Mouse (Mus musculus) v-Abl transformed pro-B cells (cell line): ENCODE results near the gene Dpp4.

ENCODE experiments used
- in situ Hi-C, 2 experiments: fragments of 400-800 bp; cut with MboI; formaldehyde crosslinking; loops; one replicate each; pipeline ENCODE4 v1.15.1; 2025; ENCODE audit not compliant: unreplicated experiment in 2 of 2

The Dpp4 gene

DNA sequence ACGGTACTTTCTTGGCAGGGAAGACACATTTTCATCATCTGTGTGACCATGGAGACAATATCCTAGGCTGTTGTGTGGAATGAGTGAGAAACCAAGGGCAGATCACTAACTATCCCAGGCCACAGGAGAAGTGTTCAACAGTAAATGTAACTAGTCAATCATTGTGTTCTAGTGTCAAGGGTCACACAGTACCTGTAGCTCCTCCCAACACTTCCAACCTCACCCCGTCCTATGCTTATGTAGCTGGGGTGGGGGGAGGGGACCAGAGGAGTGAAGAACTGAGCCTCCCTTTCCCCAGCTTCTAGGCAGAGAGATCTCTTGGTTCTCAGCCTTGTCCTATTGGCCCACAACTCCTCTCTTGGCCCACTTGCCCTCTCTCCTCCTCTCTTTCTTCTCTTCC is 42.0 kb downstream of the Dpp4 start:
- in situ Hi-C loops = loop anchor here in 1 of 2 experiments (25.0 kb wide), 1 partner anchor 92 kb away; no protein-coding TSS in a partner anchor

DNA sequence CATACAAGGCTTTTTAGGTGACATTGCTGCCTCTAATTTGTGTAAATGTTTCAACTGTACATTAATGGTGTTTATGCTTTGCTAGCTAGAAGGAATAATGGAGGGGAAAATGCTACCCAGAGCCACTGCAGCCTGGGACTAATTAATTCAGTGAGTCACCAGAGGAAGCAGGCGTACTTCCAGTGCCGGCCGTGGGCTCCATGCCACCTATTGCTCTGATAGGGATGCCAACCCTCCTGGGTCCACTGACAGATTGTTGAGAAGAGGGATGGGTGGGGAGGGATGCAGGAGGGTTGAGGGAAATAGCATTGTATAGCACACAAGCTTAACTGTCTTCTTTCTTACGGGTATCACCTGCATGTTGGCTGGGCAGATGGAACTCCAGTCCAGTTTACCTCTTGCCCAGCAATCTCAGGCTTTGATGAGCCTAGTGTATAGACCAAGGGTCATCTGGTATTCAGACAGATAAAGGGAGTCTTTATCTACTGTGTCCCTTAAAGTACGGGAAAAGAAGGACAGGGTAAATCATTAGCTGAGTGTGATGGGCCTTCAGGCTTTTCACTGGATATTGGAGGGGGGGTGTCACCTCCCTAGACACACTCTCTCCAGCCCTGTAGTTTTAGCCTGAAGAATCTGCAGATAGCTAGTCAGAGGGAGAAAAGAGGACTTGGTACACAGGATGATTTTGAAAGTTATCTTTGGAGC is 43.5 kb downstream of the Dpp4 start:
- in situ Hi-C loops = loop anchor here in 1 of 2 experiments (25.0 kb wide), 1 partner anchor 94 kb away; no protein-coding TSS in a partner anchor

DNA sequence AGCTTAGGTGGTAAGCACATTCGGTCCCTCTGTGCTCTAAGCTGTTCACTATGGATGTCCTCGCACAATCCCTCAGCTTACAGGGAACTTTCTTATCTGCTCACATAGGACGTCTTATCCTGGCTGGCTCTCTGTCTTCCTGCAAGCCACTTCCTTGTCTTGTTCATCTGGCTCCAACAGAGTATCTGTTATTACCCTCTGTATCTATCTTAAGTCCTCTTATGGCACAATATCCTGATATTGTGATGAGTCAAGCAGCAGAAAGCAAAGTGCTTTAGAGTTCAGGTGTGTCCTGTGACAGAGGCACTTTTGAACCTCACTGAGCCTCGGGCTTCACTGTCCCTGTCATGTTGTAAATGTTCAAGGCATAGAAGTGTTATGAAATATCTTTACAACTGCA is 48.4 kb downstream of the Dpp4 start:
- in situ Hi-C loops = loop anchor here in 1 of 2 experiments (25.0 kb wide), 1 partner anchor 99 kb away; no protein-coding TSS in a partner anchor

DNA sequence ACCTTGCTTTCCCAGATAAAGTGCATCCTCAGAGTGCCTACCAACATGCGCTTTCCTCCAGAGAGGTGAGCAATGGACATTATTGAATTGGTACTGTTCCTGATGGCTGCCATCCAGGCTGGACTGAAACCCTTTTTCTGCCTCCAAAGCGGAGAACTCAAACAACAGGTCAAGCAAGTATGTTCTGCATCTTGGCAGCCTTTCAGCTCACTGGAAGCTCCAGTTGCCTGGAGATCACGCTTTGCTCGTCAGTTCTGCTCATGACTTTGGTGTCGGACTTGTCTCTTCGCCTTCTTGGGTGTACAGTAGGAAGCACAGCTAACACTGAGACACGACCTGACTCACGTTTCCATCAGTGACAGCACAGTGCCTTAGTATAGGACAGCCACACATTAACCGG is 49.8 kb downstream of the Dpp4 start:
- in situ Hi-C loops = loop anchor here in 1 of 2 experiments (25.0 kb wide), 1 partner anchor 100 kb away; no protein-coding TSS in a partner anchor

DNA sequence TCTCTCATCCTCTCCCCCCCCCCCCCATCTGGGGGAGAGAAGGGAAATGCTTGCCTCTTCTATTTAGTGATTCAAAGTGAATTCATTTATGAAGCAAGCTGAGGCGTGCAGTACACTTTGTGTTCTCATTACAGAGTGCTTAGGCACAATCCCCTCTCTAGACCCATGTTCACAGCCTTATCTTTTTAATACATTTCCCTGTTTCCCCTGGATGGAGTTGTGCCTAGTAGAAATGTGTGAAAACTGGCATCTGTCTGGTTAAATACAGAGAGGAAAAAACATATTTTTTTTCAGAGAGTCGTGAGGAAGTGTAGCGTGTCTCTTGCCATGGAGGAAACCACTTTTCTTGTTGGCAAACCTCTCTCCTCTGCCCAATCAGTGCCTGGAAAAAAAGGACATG is 50.5 kb downstream of the Dpp4 start:
- in situ Hi-C loops = loop anchor here in 1 of 2 experiments (25.0 kb wide), 1 partner anchor 101 kb away; no protein-coding TSS in a partner anchor

DNA sequence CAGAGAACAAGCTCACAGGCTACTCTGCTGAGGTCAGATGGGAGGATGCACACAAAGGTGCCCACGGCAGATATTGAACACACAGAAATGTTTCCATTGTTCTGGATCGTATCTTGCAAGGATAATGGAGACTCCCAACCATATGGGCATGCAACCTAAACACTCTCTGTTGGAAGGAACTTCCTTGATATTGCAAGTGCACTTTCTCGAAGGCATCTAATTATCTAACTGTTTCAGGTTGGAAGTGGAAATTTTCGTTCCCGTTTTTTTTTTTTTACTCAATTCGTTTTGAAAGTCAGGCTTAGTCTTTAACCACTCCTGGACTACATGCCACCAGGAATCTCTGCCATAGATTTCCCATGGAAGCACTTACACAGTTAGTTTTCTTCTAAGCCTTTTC is 51.2 kb downstream of the Dpp4 start:
- in situ Hi-C loops = loop anchor here in 1 of 2 experiments (25.0 kb wide), 1 partner anchor 101 kb away; no protein-coding TSS in a partner anchor

DNA sequence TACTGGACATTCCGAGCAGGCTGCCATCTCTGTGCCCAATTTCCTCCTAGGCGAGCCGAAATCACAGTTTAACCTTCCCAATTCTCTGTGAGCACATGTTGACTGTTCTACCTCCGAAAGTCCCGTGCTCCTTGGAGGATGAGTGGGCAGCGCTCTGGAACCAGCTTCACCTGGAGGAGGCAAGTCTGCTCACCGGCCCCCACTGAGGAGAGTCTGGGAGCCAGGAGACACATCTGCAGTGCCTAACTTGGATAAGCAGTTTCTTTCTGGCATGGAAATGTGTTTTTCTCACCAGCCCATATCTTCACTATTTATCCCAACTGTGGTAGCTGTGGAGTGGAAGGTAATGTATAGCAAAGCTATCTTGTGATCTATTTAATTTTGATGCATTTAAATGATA is 54.8 kb downstream of the Dpp4 start:
- in situ Hi-C loops = loop anchor here in 1 of 2 experiments (25.0 kb wide), 1 partner anchor 105 kb away; no protein-coding TSS in a partner anchor

DNA sequence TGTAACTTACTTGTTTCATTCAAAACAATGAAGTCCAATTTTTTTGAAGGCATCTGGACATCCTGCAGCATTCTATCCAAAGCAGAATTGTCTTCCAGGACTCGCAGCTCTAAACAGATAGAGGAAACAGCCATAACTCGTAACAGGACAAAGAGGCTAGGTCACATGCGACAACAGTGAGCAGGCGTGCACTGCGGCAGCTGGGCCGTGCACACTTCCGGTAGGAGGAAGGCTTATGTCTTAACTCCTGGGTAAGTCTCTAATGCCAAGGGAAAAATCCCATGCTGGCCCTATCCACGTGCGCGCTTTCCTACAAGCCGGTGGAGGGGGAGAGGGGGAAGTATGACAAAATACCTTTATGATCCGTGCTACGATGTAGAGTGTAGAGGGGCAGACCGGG is 55.4 kb downstream of the Dpp4 start:
- in situ Hi-C loops = loop anchor here in 1 of 2 experiments (25.0 kb wide), 1 partner anchor 106 kb away; no protein-coding TSS in a partner anchor

DNA sequence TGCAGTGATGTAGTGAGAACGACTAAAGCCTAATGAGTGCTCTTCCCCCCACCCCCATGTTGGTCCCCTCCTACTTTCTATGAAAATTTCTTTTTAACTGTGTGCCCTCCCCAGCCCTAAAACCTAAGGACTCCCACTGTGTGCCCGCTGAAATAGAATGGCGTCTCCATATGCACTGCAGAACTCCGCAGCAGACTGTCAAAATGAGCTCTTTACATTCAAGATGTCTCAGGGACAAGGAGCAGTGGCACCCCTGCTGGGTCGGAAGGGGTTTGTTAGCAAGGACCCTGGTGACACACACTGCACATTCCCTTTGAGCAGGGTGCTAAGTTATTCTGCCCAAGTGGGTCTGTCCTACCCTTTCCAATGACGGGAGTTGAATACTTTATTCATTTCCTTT is 56.3 kb downstream of the Dpp4 start:
- in situ Hi-C loops = loop anchor here in 1 of 2 experiments (25.0 kb wide), 1 partner anchor 107 kb away; no protein-coding TSS in a partner anchor

DNA sequence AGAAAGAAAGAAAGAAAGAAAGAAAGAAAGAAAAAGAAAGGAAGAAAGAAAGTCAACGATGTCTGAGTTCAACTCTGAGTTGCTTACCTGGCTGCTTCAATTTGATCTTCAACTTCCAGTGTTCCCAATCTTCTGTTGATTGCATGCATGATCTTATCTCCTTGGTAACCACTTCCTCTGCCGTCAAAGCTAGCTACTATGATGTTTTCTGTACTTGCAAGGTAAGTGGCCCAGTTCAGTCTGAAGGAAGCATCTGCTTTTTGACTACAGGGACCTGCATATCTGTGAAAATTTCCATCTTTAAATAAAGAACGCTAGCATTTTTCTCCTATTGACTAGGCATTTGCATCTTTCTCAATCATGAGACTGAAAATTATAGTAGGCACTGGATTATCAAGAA is 60.0 kb downstream of the Dpp4 start:
- in situ Hi-C loops = loop anchor here in 1 of 2 experiments (25.0 kb wide), 1 partner anchor 110 kb away; no protein-coding TSS in a partner anchor

DNA sequence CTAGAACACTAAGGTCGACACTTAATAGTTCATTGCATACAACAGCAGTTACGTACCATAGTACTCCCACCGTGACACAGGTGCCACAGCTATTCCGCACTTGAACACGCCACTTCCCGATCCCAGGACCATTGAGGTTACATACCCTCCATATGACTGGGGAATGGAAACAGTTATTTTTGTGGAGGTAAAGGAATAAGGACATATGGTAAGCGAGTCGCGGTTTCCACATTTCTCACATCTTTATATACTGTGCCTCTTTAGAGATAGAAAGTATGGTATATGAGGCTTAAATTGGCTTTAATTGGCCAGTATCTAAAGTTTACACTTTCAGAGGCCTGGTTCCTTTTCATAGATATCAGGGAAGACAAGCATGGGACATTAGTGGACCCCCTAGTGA is 64.3 kb downstream of the Dpp4 start:
- in situ Hi-C loops = loop anchor here (25.0 kb wide), 2 partner anchors 290 to 535 kb away; partner anchors contain the start of genes Ifih1 (in 1 of the 2) and Tbr1 (in 1 of the 2)

DNA sequence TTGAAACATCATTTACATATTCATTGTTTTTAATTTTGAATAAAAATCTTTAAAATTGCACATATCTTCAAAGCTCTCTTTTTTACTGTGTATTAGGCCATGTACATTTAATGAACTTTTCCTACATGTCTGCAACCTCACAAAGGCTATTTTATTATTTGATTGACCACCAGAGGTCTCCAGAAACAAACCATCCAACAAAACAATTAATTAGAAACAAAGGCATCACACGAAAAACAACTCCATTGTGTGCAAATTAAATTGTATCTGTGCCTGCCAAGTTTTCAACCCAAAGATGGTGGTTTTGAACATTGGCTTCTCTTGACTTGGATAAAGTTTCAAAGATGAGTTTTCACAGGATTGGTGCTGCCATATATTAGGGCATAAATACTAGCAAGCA is 65.3 kb downstream of the Dpp4 start:
- in situ Hi-C loops = loop anchor here (25.0 kb wide), 2 partner anchors 291 to 534 kb away; partner anchors contain the start of genes Ifih1 (in 1 of the 2) and Tbr1 (in 1 of the 2)

DNA sequence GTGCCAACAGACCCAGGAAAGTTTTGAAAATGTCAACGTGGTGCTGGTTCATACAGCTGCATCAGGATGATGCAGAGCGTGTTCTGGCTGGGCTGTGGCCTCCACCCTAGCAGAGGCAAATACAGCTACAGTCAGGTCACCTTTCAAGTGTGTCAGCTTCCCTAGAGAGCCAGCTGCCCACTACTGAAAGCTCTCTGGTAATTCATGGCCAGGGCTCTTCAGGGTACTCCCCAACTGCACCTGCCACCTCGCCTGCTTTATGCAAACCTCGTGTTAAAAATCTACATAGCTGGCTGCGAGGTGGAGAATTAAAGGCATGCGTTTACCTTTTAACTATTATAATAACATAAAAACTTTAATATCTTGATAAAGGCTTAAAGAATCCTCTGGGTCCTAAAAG is 67.7 kb downstream of the Dpp4 start:
- in situ Hi-C loops = loop anchor here (25.0 kb wide), 2 partner anchors 293 to 532 kb away; partner anchors contain the start of genes Ifih1 (in 1 of the 2) and Tbr1 (in 1 of the 2)

DNA sequence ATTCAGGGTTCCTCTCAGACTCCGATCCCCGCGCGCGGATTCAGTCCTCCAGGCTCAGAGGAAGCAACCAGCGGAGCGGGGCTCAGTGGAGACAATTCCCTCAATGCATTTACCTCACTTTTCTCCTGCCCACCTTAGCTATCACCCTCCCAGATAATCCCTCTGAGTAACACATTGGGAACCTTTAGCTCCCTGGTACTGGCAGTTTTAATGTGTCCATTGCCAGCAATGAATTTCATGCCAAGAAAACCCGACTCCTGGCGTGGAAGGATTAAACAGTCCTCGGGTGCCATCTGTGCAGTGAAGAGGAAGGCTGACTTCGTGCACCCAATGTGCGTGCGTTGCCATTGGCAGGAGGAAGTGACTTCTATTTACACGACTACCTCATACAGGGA is 70.3 kb downstream of the Dpp4 start:
- in situ Hi-C loops = loop anchor here (25.0 kb wide), 2 partner anchors 296 to 529 kb away; partner anchors contain the start of genes Ifih1 (in 1 of the 2) and Tbr1 (in 1 of the 2)

DNA sequence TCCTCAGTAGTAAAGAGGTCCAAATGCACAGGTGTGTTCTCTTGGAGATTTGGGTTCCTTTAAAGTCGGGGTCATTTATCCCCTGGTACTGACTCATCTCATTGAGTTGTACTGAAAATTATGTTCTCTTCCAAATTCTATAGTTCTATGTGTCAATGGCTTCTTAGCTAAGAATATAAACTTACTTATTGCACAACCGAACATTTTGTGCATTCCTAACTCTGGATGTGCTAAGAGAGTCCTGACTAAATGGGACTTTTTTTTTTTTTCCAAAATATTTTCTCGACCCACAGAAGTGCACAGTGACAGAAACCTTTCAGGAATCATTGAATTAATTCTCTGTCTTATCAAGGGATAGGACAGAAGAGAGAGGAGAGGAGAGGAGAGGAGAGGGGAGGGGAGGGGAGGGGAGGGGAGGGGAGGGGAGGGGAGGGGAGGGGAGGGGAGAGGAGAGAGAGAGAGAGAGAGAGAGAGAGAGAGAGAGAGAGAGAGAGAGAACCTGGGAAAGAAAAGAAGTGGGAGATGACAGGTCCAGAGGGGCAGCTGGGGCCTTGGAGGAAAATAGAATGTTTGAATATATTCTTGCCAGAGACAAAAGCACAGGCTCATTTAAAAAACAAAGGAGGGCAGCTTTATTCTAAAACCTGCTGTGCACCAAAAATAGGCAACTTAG is 70.8 kb downstream of the Dpp4 start:
- in situ Hi-C loops = loop anchor here (25.0 kb wide), 2 partner anchors 296 to 529 kb away; partner anchors contain the start of genes Ifih1 (in 1 of the 2) and Tbr1 (in 1 of the 2)

DNA sequence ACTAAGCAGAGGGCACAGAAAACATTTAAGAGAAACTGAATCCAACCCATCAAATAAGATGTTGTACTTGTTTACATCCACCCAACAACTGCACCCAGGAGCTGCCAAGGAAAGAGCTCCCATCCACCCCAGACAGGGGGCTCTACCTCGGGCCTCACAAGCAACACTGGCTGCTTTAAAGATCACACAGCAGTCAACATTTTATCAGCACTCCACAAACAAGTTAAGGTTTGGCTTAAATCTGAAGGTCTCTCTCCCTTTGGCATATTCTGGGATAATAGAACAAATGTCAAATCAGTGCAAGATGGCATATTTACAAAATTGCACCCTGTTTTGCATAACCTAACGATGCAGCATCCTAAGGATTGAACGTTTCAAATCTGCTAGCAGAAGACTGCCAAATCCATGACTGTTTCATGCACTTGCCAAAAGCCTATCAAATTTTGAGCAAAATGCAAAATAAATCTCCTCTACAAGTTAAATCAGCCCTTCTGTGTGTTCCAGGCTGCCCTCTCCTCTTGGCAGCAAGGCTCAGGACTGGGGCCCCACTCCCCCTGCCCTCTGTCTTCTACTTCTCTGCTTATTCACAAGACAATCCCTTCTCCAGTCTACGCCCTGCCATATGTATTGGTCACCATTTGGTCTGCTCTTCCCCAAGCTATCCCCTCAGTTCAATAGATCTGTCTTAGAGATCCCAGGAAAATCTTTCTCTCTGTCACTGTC is 72.6 kb downstream of the Dpp4 start:
- in situ Hi-C loops = loop anchor here (5.0 to 25.0 kb wide), 4 partner anchors 48 to 527 kb away; partner anchors contain the start of genes Ifih1 (in 1 of the 2) and Tbr1 (in 1 of the 2)

DNA sequence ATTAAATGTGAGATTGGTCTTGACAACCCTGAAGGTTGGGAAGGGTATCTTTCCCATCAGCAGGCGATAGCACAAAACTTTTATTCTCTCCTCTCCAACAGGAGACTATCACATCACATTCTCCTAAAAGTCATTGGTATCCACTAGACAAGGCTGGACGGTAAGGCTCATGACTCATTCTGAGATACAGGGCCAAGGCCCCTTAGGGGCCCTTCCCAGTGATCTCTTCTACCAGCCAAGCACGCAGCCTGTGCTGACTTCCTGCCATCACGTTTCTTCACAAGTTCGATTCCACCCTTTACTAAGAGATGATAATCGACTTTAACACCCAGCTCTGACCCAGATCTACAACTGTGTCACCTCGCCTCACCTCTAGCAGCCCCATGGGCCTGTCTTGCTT is 74.9 kb downstream of the Dpp4 start:
- in situ Hi-C loops = loop anchor here (5.0 to 25.0 kb wide), 4 partner anchors 50 to 525 kb away; partner anchors contain the start of genes Ifih1 (in 1 of the 2) and Tbr1 (in 1 of the 2)

DNA sequence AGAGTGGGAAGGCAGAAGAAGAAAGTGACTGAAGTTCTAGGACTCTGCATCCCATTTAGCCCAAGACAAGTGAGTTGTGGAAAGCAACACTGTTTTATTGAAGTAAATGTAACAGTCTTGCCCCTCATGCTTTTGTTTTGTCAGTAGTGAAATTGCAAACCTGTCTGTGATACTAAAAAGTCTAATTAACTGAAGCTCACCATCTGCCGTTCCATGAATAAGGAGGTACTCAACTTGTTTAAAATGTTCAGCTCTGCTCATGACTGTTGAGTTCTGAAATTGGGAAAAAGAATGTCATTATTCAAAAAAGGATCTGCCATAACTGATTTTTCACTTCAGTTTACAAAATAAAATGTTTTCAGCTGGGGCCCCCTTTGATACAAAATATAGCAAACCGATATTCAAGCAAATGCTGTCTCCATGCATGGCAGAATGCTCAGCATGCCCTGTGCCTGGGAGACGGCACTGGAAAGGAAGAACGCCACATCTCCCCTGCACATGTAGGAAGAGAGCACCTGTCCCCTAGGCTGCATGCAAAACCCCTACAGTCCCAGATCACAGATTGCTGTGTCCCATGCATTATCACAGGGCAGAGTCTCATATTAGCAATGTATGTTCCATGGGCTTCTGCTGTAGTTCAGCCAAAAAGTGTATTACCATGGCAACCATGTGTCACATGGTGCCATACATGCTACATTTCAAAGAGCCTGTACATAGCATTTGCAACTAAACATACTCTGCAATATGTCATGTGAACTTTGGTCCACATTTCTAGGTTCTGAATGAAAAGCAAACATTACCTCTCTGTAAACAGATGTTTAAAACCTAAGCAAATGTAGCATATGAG is 77.4 kb downstream of the Dpp4 start:
- in situ Hi-C loops = loop anchor here (5.0 to 25.0 kb wide), 4 partner anchors 53 to 522 kb away; partner anchors contain the start of genes Ifih1 (in 1 of the 2) and Tbr1 (in 1 of the 2)

DNA sequence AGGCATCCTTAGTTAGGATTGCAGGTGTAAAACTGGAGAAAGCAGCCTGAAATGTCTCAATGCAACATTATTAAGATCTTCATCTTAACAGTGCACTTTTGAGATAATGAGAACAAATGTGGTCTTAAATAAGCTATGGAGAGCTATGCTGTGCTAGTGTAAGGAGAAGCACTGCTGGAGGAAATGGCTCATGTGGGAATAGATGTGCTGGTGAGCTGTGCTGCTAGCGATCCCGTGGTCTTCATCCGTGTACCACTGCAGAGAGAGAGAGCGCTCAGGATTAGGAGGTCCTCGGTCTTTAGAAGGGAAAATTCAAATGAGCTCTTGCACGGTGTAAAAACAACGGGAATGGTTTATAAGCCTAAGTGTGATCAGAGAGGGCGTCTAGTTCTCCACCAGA is 79.6 kb downstream of the Dpp4 start:
- in situ Hi-C loops = loop anchor here (25.0 kb wide), 2 partner anchors 305 to 520 kb away; partner anchors contain the start of genes Ifih1 (in 1 of the 2) and Tbr1 (in 1 of the 2)
